Mouse (Mus musculus): ENCODE measurements around the gene Gm3625.

Gm3625 gene

DNA sequence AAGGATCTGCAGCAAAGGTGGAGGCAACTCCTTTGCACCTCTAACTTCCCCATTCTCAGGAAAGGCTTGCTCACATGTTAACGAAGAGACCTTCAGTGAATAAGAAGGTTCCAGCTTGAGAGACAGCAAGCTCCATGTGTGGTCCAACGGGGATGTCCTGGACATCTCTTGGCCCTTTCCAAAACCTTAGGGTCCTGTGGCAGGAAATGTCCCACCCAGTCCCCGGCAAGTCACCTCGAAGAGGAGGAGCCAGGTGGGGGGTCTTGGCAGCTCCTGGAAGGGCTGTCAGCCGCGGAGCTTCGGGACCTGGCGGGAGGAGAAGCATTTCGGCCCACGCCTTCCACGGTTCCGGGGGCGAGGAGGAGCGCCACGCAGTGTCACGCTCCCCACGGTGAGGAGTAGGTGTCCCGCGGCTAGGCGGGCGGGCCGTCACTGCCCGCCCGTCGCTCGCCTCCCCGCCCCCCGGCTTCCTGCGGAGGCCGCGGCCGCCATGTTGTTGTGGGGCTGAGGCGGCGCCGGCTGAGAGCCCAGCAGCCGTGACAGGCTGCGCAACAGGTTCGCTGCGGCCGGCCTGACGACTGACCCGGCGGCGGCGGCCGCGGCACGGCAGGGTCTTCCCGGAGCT lies at the start of gene Gm3625, which contains the start of gene Itsn2:
TSS of gene Gm3625 (minus strand) at position 387 of the 625 bp plus-strand sequence.
TSS of gene Itsn2 (plus strand) at position 98 of the 625 bp plus-strand sequence.
- DNase-seq = peak; percentile 86 to 87

DNA sequence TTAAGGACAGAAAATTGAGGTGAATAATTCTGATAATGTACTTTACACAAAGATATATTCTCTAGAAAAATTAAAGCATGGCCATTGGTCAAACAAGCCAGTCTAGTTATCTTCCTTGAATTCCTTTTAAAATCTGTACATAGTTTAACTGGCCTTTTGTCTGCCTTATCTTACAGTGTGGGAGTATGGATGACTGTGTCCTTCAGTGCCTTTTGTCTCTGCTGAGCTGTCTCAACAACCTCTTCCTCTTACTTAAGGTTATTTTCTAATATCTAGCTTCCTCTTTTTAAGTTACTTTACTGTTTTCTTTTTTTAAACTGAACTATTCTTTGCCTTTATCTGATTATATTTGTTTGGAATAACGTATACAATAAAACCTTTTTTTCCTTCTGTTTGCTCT lies 48.0 kb upstream of the Gm3625 start:
- DNase-seq = no peak

DNA sequence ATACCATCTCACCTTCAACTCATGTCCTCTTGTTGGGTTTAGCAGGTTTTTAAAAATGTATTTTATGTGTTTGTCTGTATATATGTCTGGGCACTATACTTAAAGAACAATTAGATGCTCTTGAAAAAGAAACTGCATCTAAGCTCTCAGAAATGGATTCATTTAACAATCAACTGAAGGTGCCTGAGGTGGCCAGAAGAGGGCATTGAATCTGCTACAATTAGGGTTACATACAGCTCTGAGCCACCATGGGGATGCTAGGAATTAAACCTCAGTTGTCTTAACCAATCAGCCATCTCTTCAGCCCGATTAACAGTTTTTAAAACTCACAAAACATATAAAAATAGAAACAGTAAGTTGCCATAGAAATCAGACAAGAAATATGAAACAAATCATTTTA lies 45.7 kb upstream of the Gm3625 start:
- peak in 1 of 2 experiments; percentile 24 for DNase-seq

GRCm38 (mm10) chr12:4632957-4633356 lies 40.2 kb upstream of the Gm3625 start:
- DNase-seq = no peak

DNA sequence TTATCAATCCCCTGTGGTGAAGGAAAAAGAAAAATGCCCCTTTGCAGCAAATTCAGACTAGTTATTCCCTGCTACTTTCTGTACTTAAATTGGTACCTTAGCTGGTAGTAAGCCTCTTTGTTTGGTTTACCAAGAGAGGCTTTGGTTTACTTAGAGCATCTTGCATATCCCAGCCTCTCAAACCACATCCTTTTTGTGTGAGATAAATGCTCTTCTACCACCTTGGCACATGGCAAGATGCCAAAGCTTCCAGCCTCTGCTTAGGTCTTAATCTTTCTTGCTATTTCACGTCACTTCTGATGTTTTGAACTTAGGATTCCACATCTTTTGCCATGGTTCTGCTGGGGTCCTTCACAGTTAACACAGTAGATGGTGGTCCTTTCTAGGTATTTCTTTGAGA lies 31.5 kb upstream of the Gm3625 start:
- DNase-seq = no peak

- DNase-seq = no peak
Measured at GRCm38 (mm10) chr12:4614722-4615121, 22.0 kb upstream of the Gm3625 start.

- no peak for DNase-seq
Measured at GRCm38 (mm10) chr12:4606625-4607024, 13.9 kb upstream of the Gm3625 start.

DNA sequence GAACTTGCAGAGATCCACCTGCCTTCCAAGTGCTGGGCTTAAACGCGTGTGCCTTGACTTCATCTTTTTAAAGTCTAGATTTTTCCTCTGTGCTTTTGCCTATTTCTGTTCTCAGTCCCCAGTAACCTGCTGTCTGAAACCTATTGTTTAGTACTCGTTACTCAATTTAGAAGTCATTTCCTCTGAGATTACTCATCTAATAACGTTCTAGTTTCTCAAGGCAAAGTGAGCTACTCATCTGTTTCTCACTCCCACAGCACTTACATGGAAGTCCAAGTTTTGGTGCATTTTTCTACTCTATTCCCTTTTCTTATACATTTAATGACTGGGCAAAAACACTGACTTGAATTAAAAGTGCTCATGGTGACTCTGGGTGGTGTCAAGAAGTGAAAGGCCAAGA lies 7.0 kb upstream of the Gm3625 start:
- DNase-seq = no peak

GRCm38 (mm10) chr12:4598666-4599428 lies 6.1 kb upstream of the Gm3625 start:
- no peak for DNase-seq

- peak; percentile 63 to 68 for DNase-seq
Measured at GRCm38 (mm10) chr12:4595055-4595454, 2.3 kb upstream of the Gm3625 start.

DNA sequence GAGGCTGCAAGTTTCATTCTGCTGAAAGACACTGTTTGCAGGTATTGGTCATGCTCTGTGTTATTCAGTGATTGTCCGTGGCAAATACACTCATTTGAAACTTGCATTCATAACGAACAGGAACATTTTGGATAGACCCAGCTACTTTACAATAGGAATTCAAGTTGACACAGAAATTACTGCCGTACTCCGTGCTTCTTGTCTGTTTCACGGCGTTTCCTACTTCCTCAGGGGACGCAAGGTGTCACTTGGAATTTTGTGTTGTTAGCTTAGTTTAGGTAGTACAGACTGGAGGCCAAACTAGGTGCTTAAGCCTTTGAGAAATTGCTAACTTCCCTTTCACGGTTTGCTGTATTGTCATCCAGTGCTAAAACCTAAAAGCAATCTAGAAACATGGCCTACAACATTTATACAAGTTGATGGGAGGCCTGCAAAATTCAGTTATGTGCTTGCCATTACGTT lies 1.2 kb upstream of the Gm3625 start:
- DNase-seq = no peak

GRCm38 (mm10) chr12:4593166-4593929 lies 621 bp upstream of the Gm3625 start:
- DNase-seq = peak; percentile 80

DNA sequence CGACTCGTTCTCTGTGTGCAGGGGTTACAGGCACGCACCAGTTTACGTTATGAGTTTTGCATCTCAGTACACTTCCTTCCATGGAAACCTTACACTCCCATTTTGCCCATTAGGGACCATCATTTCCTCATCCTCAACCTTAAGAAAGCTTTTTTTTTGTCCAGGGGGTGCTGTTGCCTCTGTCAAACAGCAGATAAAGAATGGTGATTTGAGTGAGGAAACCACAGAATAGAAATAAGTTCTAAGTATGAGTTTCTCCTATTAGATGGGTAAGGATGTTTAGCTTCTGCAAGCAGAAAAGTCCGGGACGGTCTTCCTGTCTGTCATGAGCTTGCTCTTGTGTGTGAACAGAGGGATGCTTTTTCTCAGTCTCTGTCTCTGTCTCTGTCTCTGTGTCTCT lies 702 bp downstream of the Gm3625 start:
- no peak for DNase-seq

GRCm38 (mm10) chr12:4588603-4589002 lies 4.1 kb downstream of the Gm3625 start:
- no peak for DNase-seq

GRCm38 (mm10) chr12:4587846-4588245 lies 4.9 kb downstream of the Gm3625 start:
- DNase-seq = no peak

GRCm38 (mm10) chr12:4582326-4582725 lies 10.4 kb downstream of the Gm3625 start:
- DNase-seq = no peak

GRCm38 (mm10) chr12:4574065-4574464 lies 18.7 kb downstream of the Gm3625 start:
- no peak for DNase-seq

DNA sequence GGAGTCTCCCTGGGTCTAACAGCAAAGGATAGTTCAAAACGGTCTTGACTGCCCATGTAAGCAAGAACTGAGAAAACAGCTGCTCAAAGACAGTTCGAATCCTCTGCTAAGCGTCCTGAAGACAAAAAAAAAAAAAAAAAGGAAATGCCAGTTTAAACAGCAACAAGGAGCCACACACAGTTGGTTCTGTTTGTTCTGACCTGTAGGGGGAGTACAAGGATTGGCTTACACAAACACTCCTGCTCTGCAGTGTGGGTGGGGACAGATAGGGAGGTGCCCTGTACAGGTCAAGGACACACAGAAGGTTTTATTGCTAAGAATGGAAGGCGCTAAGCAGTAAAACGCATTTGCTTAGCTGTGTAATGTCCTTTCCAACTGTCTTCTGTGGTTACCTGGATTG lies 20.9 kb downstream of the Gm3625 start:
- peak; percentile 61 to 65 for DNase-seq

GRCm38 (mm10) chr12:4558475-4559279 lies 34.0 kb downstream of the Gm3625 start:
- no peak for DNase-seq

DNA sequence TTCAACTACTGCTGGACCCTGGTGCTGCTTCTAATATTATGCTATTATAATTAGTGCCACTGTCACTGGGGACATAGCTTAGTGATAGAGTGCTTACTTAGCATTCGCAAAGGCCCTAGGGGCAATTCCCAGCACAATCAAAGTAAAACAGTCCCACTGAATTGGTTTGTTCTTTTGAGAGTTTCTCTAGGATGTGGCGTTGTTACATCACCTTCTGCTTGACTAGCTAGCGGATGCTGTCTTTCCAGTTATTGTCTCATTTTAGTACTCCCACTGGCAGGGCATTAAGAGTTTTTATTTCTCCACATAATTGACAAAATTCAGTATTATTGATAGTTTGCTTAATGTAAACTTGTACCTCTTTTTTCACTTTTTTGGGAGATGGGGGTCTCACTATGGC lies 34.7 kb downstream of the Gm3625 start:
- DNase-seq = no peak

- no peak for DNase-seq
Measured at GRCm38 (mm10) chr12:4557436-4557835, 35.3 kb downstream of the Gm3625 start.

- DNase-seq = no peak
Measured at GRCm38 (mm10) chr12:4556891-4557290, 35.8 kb downstream of the Gm3625 start.

DNA sequence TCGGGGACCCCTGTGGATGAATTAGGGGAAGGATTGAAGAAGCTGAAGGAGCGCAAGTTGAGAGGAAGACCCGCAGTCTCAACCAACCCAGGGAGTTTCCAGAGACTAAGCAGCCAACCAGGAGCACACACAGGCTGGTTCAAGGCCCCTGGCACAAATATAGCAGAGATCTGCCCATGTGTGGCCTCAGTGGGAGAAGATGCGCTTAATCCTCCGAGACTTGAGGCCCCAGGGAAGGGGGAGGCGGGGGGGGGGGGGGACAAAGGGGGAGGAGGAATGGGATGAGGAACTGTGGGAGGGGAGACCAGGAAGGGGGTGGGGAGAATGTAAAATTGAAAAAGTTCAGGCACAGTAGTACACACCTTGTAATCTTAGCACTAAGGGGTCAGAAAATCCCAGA lies 37.3 kb downstream of the Gm3625 start:
- no peak for DNase-seq

Measured in B cell, adult 2 months (primary cell).